Comparison of ENCODE assay signal across 24 mouse cellular contexts in genomic region chr14:94491370-94491769, GRCm38 (mm10).
A peak's percentile ranks its signal among the peaks of the same experiment; 100 is the strongest.
DNase-seq lines count a peak whose midpoint lies in the region; ATAC-seq and TF ChIP-seq lines count a peak whose summit lies in the region.
"Had no signal": no experiment of that assay in that cellular context is flagged by ENCODE, and none has a peak within 500 bp of the region (broad histone marks: within the 10 kb centered on the region; RNA-seq: fewer than 3 reads in every experiment).

No protein-coding gene starts in this region.

- no peak overlapping the region for H3K27ac ChIP-seq in forebrain, postnatal 0 days (ENCODE audit: low read depth, low read length)
- no peak overlapping the region for H3K27ac ChIP-seq in forebrain, embryonic 11.5 days (ENCODE audit: low read depth, low read length)
- no peak overlapping the region for H3K27ac ChIP-seq in lung, embryonic 14.5 days (ENCODE audit: low read depth)
- no peak overlapping the region for H3K27ac ChIP-seq in lung, postnatal 0 days (ENCODE audit: low read length)
- H3K27ac ChIP-seq: forebrain, embryonic 13.5 days; heart, adult 2 months; heart, embryonic 10.5 days; heart, embryonic 13.5 days; hindbrain, embryonic 12.5 days had no signal

- no peaks in the 10 kb centered on the region for H3K27me3 ChIP-seq in forebrain, postnatal 0 days (ENCODE audit: insufficient read depth, low read length)
- H3K27me3 ChIP-seq in forebrain, embryonic 11.5 days (ENCODE audit: control insufficient read depth, insufficient read depth, low read length) = no peaks in the 10 kb centered on the region
- H3K27me3 ChIP-seq in lung, embryonic 14.5 days (ENCODE audit: insufficient read depth, low read length) = no peaks in the 10 kb centered on the region
- no peaks in the 10 kb centered on the region for H3K27me3 ChIP-seq in lung, postnatal 0 days (replicated peaks; ENCODE audit: insufficient read depth, low read length)
- H3K27me3 ChIP-seq: forebrain, embryonic 13.5 days; heart, embryonic 13.5 days; hindbrain, embryonic 12.5 days had no signal

- H3K4me2 ChIP-seq in forebrain, postnatal 0 days (ENCODE audit: low read depth) = no peak overlapping the region
- no peak overlapping the region for H3K4me2 ChIP-seq in forebrain, embryonic 11.5 days (ENCODE audit: low read depth, low read length, severe bottlenecking)
- H3K4me2 ChIP-seq in lung, embryonic 14.5 days = no peak overlapping the region
- H3K4me2 ChIP-seq in lung, postnatal 0 days (replicated peaks; ENCODE audit: low read depth, low read length) = no peak overlapping the region
- H3K4me2 ChIP-seq: forebrain, embryonic 13.5 days; heart, embryonic 13.5 days; hindbrain, embryonic 12.5 days had no signal

- intact Hi-C loops in heart, postnatal 10 days (cut with DNase I) = no loop called here

- no peak overlapping the region for H3K4me3 ChIP-seq in forebrain, postnatal 0 days (ENCODE audit: low read depth, low read length)
- no peak overlapping the region for H3K4me3 ChIP-seq in forebrain, embryonic 11.5 days (ENCODE audit: low read depth, low read length)
- H3K4me3 ChIP-seq in lung, embryonic 14.5 days (ENCODE audit: low read depth, low read length) = no peak overlapping the region
- H3K4me3 ChIP-seq in lung, postnatal 0 days (ENCODE audit: low read depth, low read length) = no peak overlapping the region
- H3K4me3 ChIP-seq: forebrain, embryonic 13.5 days; heart, adult 2 months; heart, embryonic 10.5 days; heart, embryonic 13.5 days; hindbrain, embryonic 12.5 days had no signal

- no peaks in the 10 kb centered on the region for H3K4me1 ChIP-seq in forebrain, postnatal 0 days (ENCODE audit: insufficient read depth)
- H3K4me1 ChIP-seq in forebrain, embryonic 11.5 days (replicated peaks; ENCODE audit: control insufficient read depth, insufficient read depth, low read length) = no peaks in the 10 kb centered on the region
- no peaks in the 10 kb centered on the region for H3K4me1 ChIP-seq in lung, embryonic 14.5 days (ENCODE audit: insufficient read depth)
- H3K4me1 ChIP-seq in lung, postnatal 0 days (ENCODE audit: insufficient read depth, low read depth, low read length) = no peaks in the 10 kb centered on the region
- H3K4me1 ChIP-seq: forebrain, embryonic 13.5 days; heart, embryonic 10.5 days; heart, embryonic 13.5 days; hindbrain, embryonic 12.5 days had no signal

- no peak for TF ChIP-seq CTCF in forebrain, postnatal 0 days (IDR thresholded peaks at IDR 0.05; ENCODE audit: low read depth)
- no peak for TF ChIP-seq CTCF in lung, embryonic 14.5 days (IDR thresholded peaks at IDR 0.05; ENCODE audit: low read depth)
- TF ChIP-seq CTCF in lung, postnatal 0 days (IDR thresholded peaks at IDR 0.05) = no peak

- no peak overlapping the region for H3K9ac ChIP-seq in forebrain, postnatal 0 days
- no peak overlapping the region for H3K9ac ChIP-seq in forebrain, embryonic 11.5 days (ENCODE audit: low read length)
- no peak overlapping the region for H3K9ac ChIP-seq in lung, embryonic 14.5 days
- no peak overlapping the region for H3K9ac ChIP-seq in lung, postnatal 0 days (replicated peaks; ENCODE audit: low read depth)
- H3K9ac ChIP-seq: forebrain, embryonic 13.5 days; heart, embryonic 13.5 days; hindbrain, embryonic 12.5 days had no signal

- peak; percentile 4 to 18 for DNase-seq in cerebellum, postnatal 10 days
- DNase-seq in cerebellum, adult 11 months = no peak
- peak; percentile 55 for DNase-seq in forebrain, postnatal 0 days
- DNase-seq in forebrain, embryonic 11.5 days (ENCODE audit: low spot score) = no peak
- peak; percentile 19 for DNase-seq in lung, embryonic 14.5 days
- no peak for DNase-seq in lung, postnatal 0 days (ENCODE audit: low spot score)
- DNase-seq in brain, embryonic 18.5 days (ENCODE audit: low read depth, low spot score) = peak; percentile 37
- no peak for DNase-seq in heart, postnatal 10 days
- DNase-seq: adrenal gland, postnatal 10 days; cerebellum, adult 11-12 months; cerebellum, adult 8-10 months; cerebellum, postnatal 14 days; gastrocnemius, postnatal 10 days; gastrocnemius, postnatal 36 days; heart, adult 2 months; kidney, adult 18-20 months had no signal

- TF ChIP-seq EP300 in lung, postnatal 0 days (IDR thresholded peaks at IDR 0.05) = no peak

- peak; percentile 73 for ATAC-seq in forebrain, postnatal 0 days
- ATAC-seq in forebrain, embryonic 11.5 days (replicated peaks; ENCODE audit: low FRiP score) = no peak
- no peak for ATAC-seq in lung, embryonic 14.5 days (ENCODE audit: insufficient read depth)
- no peak for ATAC-seq in lung, postnatal 0 days
- ATAC-seq: activated CD4-positive, CD25-positive, alpha-beta regulatory T cell, adult 4 months; forebrain, embryonic 13.5 days; hindbrain, embryonic 16.5 days; inflammation-experienced regulatory T-cells, adult 6 months; intestine, embryonic 16.5 days had no signal

- H3K9me3 ChIP-seq in forebrain, postnatal 0 days (ENCODE audit: low read length) = no peaks in the 10 kb centered on the region
- H3K9me3 ChIP-seq in forebrain, embryonic 11.5 days (ENCODE audit: control insufficient read depth, low read length) = no peaks in the 10 kb centered on the region
- H3K9me3 ChIP-seq in lung, embryonic 14.5 days (ENCODE audit: low read depth, low read length) = no peaks in the 10 kb centered on the region
- H3K9me3 ChIP-seq in lung, postnatal 0 days (ENCODE audit: low read length) = no peaks in the 10 kb centered on the region
- H3K9me3 ChIP-seq: forebrain, embryonic 13.5 days; heart, embryonic 10.5 days; heart, embryonic 13.5 days; hindbrain, embryonic 12.5 days had no signal

- H3K36me3 ChIP-seq in forebrain, postnatal 0 days (ENCODE audit: insufficient read depth) = no peaks in the 10 kb centered on the region
- H3K36me3 ChIP-seq in forebrain, embryonic 11.5 days (ENCODE audit: control insufficient read depth, insufficient read depth, low read length) = no peaks in the 10 kb centered on the region
- H3K36me3 ChIP-seq in lung, embryonic 14.5 days (ENCODE audit: insufficient read depth) = no peaks in the 10 kb centered on the region
- no peaks in the 10 kb centered on the region for H3K36me3 ChIP-seq in lung, postnatal 0 days (ENCODE audit: insufficient read depth, low read length)
- H3K36me3 ChIP-seq: heart, embryonic 10.5 days; heart, embryonic 13.5 days; hindbrain, embryonic 12.5 days had no signal

Comparison
In these comparisons a context has a peak if more than half of its experiments do, and no peak if none do; other contexts are left out.
1. DNase-seq: peak in cerebellum, postnatal 10 days (2 of 2), forebrain, postnatal 0 days (single experiment), lung, embryonic 14.5 days (single experiment) and brain, embryonic 18.5 days (single experiment); none in cerebellum, adult 11 months (single experiment), forebrain, embryonic 11.5 days (single experiment), lung, postnatal 0 days (single experiment) and heart, postnatal 10 days (0 of 2).